Mouse (Mus musculus) spleen, embryonic (tissue): ENCODE results near the gene Ltbp1.

Experiments
- CTCF ChIA-PET: fragments of 350-600 bp; sonication (Branson Sonifier 250); formaldehyde crosslinking; loops from one replicate; lab custom pipeline; 2022; lab: Charles Lee

Ltbp1 gene

DNA sequence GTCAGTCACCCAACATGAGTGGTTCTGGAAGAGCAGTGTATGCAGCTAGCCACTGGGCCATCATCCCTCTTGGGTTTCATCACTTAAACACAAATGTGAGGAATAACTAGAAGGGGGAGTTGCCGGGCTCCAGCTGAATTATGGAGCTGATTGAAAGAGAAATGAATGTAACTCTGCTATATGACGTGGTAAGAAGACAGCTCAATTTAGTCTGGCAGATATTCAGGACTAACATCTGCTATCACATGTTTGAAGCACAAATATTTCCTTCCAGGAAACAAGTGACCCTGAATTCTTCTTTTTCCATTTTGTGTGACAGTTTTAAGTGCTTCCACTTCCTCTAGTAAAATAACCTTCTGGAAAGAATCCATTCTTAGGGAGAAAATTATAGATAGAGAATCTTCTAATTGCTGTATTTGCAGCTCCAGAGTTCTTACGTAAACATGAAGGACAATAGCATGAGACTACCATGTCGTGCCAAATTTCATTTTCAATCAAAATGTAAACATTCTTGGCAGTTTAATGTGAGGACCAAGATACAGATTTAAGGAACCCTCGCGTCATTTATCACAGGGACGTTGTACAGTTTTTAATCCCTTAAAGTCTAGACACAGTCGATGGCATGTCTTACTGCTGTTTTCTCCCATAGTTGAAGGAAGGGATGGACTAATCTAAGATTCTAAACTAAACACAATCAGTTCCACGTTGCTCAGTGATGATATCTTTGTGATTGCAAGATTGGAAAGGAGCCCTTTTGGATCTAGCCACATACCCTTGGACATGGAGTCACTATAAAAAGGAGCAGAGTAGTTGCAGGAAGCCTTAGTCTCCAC lies 279.7 kb downstream of the Ltbp1 start:
- CTCF ChIA-PET = no interaction called here

DNA sequence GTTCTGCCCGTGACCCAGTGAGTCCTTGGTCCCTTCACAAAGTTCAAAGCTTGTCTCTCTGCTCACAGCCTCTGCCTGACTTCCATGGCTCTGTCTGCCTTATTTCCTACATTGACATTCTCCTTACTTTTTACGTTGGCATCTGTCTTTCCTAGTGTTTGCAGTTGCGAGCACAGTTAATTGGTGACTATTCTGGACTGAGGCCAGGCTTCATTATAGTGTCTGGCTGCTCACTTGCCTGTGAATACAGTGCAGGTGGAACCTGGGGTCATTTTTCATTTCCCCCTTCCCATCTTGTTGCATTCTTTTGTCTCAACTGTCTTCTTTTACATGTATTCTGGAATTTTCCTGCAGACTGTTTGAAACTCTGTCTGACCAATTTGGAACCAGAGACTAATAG lies 287.6 kb downstream of the Ltbp1 start:
- CTCF ChIA-PET = interaction anchor here (0.6 kb wide), 1 partner anchor 11 kb away, joined by 3 read pairs; no protein-coding TSS in a partner anchor

DNA sequence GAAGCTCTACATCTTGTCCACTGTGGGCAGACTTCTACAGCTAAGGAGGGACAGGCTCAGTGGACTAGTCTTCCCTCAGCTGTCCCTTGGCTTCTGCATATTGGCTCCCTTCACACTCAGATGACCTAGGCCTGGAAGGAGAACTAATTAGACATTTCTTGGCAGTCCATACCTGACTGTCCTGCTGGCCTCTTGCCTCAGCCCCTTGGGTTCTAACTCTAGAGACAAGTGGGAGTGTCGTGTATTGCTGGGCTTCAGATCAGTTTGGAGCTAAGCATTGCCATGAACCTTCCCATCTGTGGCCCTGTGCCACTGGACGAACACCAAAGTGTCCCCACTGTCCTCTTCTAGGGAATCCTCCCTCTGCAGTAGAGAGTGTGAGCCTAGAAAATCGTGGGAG lies 288.4 kb downstream of the Ltbp1 start:
- CTCF ChIA-PET = no interaction called here

DNA sequence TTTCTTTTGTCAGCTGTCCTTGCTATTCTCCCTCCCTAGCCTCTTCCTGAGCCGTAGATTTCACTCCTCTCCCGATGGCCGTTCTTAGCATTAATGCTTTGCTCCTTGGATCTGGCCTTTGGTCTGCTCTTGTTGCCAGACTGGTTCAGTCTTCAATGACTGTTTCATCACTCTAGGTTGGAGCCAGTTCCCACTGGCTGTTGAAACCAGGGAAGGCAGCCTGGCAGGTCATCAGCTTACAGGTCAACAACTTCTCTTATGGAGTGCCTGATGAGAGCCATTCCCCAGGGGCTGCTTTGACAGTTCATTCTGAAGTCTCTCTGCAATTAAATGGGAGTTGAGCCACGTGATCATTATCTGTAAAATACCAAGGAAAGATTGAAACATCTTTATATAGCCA lies 295.5 kb downstream of the Ltbp1 start:
- CTCF ChIA-PET = no interaction called here

DNA sequence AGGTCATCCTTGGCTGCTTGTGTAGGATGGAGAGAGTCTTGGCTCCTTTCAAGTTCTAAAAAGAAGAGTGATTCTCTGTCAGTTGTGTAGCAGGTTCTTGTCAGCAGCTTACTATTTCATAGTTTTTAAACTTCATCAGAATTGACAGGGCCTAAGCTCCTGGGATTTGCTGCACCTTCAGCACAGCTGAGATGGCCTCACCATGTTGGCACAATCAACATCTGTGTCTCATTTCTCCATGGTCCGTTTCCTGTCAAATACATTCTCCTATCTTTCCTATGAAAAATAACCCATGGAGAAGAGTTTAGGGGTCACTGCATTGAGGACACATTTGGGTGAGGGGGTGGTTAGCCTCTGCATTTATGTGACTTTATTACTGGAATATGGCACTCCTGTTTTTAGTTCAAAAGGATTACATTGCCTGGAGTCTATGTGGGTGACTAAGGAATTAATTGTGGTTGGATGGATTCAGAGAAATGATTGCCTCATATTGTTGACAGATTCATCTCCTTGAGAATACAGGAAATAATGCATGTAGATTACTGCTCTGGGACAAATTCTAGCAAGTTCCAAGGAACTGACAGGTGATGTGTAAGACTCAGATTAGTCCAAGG lies 299.5 kb downstream of the Ltbp1 start:
- CTCF ChIA-PET = no interaction called here

DNA sequence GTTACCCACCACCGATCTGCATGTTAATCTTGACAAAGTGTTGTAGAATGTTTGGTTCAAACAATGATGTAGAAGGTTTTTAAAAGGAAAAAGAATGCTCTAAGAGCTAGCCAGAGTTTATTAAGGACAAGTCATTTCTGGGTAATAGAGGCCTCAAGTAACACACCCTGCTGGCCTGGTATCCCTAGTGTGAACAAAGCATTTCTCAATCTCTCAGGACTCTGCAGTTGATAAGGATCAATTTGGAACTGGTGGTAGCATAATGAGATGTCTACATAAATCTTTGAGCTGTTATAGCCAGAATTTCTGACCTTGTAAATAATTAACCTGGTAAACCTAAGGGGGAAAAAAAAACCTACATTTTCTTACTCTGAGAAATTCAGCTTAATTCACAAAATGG lies 300.3 kb downstream of the Ltbp1 start:
- CTCF ChIA-PET = no interaction called here

DNA sequence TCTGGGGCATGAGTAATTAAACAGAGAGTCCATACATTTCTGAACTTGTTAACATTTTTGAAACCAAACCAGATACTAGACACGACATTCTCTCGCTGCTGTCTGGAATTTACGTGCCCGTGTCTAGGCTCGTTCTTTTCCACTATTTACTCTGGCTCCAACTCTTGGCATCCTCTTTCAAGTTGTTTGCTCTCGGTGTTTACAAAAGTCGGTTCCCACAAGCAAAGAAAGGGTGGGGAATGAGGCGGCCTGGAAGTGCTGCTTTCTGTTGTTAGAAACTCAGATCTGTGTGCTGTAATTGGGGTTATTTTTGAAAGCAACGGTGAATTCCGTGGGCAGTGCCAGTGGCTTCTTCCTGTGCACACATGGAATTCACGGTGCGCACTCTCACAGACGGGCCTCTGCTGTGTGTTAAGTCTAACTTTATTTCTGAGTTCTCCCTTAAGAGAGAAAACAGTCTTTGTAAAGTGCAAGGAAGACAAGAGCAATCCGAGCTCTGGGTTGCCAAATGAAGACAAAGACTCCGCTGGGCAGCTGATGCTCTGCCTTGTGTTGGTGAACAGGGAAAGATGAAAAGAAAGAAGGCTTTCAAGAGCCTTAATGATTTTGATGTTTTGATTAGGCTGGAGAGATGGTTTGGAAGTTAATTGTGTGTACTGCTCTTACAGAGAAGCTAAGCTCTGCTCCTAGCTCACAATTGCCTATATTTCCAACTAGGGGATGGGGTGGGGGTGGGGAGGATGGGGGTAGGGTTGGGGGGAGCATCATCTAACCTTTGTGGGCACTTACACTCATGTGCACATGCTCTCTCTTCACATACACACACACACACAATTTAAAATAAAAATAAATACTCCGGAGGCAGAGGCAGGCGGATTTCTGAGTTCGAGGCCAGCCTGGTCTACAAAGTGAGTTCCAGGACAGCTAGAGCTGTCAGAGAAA lies 302.0 kb downstream of the Ltbp1 start:
- CTCF ChIA-PET = interaction anchor here (0.5 kb wide), 1 partner anchor 128 kb away, joined by 10 read pairs; no protein-coding TSS in a partner anchor

DNA sequence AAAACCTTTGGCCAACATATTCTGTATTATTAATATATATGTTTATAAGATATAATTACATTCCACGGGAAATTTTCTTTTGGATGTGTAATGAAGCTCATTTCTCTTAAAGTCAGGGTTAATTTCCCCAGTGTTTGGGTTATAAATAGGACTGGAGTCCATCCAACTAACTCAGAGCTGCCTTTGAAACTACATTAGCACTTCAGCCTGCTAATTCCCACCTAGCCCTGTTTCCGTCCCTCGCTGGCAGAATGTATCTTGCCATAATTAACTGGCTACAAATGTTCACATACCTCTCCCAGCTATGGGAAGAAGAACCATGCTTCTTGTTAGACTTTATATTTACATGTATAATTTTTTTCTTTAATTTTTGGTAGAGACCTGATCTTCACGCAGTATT lies 311.7 kb downstream of the Ltbp1 start:
- CTCF ChIA-PET = no interaction called here

DNA sequence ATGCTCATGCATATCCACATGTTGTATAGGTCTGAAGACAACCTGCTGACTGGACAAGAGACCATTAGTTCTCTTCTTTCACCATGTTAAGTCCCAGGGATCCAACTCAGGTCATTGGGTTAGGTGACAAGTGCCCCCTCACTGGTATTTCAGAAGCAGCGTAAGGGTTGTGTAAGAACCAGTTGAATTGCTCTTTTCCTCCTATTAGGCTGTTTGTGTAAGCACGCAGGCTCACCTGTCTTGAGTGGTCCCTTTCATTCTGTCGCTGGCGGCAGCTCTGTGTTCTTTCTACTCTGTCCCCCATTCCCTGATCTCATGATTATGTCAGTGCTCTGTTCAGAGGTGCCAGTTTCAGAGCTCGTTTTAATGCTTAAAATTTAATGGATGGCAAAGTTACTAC lies 317.9 kb downstream of the Ltbp1 start:
- CTCF ChIA-PET = no interaction called here

DNA sequence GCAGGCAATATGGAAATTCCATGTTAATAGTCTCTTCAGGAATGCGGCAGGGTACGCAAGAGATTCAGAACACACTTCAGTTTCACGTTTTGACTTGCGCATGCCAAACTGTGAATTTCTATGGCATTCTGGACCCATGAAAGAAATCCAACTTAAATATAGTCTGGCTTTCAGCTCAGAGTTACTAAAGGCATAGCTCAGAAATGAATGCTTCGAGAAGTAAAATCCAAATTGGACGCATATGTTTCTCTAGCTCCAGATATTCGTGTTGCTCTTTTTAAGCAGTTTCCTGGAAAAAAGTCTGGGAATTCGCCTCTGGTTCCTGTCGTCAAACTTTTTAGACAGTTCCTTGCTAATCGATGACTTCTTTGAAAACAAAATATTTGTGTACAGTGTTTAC lies 318.4 kb downstream of the Ltbp1 start:
- CTCF ChIA-PET = no interaction called here

DNA sequence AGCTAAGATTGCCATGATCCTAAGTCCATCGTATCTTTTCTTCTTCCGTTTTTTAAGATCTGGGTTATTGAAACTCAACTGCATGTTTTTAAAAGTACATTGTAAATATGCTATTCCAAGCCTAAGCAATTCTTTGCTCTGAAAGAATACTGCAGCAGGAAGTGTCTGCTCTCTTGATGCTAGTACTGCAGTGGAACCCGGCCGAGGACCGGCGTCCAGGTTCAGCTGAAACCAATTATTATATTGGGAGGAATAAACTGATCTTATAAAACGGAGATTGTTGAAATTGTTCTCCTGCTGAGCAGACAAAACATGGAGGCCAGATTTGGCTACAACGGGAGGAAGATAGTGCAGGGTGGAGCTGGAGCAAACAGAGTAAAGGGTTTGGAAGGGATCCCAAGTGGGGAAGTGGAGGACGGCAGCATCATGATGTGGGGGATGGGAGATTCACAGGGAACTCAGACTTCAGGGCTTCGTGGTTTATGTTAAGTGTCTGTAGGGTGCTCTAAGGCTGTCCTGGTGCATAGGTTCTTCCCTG lies 322.8 kb downstream of the Ltbp1 start:
- CTCF ChIA-PET = no interaction called here

DNA sequence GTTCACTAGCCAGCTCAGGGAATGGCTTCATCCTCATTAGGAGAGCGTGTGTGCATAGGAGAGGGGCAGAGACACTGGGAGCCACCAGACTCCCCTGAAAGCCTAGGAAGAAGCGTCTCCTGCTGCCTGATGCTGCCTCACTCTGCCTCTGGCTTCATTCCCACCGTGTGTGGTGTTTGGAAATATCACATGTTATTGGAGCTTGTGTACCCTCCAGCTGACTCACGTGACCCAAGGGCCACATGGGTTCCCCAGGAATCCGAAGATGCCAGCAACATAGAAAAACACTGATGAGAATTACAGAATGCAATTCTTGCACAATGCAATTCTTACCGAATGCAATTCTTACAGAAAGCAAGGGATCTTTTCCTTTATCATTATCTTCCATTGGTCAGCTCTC lies 325.0 kb downstream of the Ltbp1 start:
- CTCF ChIA-PET = no interaction called here

DNA sequence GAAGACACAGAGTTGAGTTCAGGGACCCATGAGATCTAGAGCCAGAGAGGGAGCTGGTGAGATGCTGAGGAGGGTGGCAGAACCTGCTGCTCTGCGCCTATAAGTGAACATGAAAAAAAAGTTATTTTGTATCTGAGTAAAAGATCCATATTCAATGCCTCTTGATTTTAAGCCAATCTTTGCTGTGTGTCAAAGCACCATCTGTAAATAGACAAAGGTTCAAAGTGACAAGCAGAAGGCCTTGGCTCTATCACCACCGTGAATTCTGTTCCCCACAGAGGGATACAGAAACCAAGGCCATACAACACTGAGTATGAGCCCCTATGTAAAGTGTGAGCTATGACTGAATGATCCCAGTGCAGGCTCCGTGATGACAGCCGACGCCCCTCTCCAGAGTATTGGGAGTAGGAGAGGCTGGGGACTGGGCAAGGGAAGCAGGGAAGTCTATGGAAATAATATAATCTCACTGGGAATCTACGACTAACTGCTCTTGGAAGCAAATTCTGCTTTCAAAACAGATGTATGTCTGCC lies 326.1 kb downstream of the Ltbp1 start:
- CTCF ChIA-PET = no interaction called here

DNA sequence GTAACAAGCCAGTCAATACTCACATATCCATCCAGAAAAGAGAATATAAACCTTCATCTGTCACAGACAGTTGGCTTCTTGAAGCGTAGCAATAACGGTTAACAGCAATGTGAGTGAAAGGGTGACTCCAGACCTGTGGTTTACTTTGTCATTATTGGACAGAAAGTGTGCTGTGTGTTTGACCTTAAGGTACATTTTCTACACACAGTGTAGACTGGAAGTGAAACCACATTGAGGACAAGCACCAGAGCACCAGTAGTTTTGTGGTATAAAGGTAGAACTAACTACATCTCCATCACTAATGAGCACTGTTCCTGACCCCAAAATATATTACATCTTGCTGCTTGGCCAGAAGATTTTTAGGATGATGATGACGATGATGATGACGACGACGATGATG lies 326.9 kb downstream of the Ltbp1 start:
- CTCF ChIA-PET = no interaction called here

DNA sequence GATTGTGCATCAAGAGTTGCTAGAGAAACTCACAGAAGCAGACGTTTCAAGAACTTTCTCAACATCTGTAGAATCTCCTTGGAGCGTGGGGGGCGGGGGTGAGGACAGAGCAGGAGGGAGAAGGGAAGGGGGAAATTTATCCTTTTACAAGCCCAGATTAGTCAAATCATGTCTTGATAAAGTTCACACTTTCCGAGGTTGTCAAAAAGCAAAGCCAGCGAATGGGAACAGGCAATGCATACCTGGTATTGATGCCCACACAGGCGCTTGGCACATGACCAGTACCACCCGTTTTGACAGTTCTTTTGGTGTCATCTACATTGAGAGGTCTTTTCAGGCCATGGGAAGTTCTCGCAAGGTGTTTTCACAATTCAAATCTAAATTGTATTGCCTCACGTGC lies 327.6 kb downstream of the Ltbp1 start:
- CTCF ChIA-PET = no interaction called here

DNA sequence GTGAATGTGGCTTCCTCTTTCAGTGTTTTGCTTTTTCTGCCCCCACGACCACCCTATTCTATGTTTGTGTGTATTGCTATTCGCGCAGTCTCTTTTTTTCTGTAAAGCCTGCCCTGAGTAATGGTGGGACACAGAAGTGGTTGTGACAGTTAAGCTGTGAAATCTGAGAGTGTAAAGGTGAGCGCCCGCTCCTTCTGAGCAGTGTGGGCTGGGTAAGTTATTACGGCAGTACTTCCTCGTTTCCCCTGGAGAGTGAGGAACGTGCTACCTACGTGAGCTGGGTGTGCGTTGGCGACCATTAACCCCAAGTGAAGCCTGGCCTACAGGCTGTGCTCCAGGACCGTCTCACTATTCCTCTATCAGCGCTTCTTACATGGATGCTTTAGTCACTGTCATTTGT lies 328.4 kb downstream of the Ltbp1 start:
- CTCF ChIA-PET = no interaction called here

DNA sequence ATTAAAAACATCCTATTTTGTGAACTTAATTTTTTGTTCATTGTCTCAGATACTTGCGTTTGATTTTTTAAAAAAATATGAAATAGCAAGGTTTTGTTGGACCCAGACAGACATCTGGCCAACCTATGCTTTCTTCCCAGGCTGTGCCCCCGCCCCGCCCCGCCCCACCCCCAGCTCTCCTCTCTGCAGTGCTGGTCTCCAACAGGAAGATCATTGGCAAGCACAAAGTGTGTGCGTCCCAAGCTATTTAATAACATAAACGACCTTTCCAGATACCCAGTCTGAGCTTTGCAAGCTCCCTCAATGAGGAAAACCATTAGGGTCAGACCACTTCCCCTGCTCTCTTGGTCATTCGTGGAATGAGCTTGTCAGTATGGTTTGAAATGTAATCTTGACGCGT lies 330.3 kb downstream of the Ltbp1 start:
- CTCF ChIA-PET = no interaction called here

DNA sequence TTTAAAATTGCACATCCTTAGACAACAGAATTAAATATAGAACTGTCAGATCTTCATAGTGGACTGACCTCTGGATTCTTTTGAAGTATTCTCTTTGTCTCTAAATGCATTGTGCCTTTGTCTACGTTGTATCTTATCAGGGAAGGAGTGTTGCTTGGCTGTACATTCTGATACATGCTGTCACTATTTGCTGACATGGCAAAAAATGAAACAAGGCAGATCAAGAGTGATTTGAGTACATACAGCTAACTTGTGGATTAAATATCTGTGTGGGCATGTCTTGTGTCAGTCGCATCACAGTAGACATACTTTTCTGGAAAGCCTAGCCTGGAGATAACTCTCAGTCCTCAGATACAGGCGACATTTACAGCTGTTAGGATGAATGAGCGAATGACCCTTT lies 335.9 kb downstream of the Ltbp1 start:
- CTCF ChIA-PET = no interaction called here

DNA sequence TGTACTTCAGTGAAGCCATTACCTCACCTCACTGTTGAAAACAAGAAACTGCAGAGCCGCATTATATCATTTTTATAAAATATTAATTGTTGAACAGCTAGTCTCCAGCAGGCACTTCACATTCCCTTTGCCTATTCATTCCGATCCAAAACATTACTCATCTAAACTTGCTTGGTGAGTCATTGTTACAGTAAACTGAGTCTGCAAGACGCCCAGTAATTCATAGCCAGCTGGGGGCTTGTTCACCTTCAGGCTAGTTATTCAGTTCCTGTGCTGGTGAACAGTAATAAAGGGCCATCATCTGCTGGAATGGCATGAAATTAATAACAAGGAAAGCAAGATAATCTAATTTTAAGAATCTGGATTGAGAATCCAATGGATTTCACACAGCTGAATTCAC lies 339.7 kb downstream of the Ltbp1 start:
- CTCF ChIA-PET = no interaction called here

DNA sequence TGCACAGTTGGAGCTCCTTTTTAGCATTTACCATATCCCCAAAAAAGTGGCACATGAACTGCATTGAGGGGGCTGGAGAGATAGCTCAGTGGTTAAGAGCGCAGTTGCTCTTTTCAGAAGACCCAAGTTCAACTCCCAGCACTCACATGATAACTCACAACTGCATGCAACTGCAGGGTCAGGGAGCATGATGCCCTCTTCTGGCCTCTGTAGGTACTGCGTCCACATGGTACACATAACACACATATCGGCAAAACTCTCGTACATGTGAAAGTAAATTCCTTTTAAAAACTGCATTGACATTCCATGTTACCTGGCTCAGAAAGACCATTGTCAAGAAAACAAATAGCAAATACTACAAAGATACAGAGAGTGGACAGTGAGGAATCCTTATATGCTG lies 342.0 kb downstream of the Ltbp1 start:
- CTCF ChIA-PET = no interaction called here

DNA sequence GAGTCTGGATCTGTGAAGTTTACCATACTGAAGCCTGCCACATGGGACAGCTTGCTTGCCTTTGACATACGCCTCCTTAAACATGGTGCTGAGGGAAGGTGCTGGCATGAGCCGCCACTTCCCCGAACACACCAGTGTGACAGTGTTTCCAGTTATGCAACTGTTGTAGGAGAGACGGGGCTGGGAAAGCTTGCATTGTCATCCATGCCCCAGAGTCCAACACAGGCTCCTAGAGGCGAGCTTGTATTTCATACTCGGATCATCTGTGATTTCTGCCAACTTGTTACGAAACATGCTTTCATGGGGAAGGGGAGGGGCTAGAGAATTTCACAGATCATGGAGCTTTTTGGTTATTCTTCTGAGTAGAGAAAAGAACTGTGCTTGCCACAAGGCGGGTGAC lies 343.7 kb downstream of the Ltbp1 start:
- CTCF ChIA-PET = no interaction called here

DNA sequence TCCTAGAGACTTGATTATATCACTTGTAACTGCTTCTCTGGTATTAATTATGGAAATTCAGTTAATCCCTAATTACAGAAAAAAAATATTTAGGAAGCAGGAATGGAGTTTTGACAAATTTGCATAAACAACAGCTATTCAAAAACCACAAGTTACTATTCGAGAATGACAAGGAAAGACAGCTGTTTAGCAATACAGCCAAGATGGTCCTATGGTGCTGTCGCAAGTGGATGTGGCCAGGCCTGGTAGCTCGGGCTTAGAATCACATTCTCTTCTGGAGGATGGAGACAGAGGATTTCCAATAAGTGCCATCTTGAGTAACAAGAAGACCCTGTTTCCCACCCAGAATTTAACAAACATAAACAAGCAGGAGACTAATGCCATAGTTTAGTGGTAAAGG lies 344.2 kb downstream of the Ltbp1 start:
- CTCF ChIA-PET = no interaction called here
